Mouse (Mus musculus): Measurements from ENCODE around the gene Nuak2.

- TF ChIP-seq GATA1 (IDR thresholded peaks at IDR 0.05; ENCODE audit: borderline replicate concordance, low read length) (no peak), FLI1 (IDR thresholded peaks at IDR 0.05; ENCODE audit: low read length) (no peak)
Observed at GRCm38 (mm10) chr1:132343656-132344055, 27.7 kb downstream of the Nuak2 start.

All from megakaryocyte, embryonic 14.5 days (primary cell).